Mouse (Mus musculus) kidney, embryonic 15.5 days (tissue): ENCODE measurements around the gene Olfr355. TPM values are rescaled to one million over a fixed set of nuclear protein-coding genes. Genes with fewer than 3 reads are reported as not detected.

Experiments used
- ATAC-seq: fragments of 200-750 bp; cut with Nextera tagmentation; replicated peaks from 2 replicates; pipeline ENCODE4 v1.8.0; 2017; ENCODE audit warnings: moderate TSS enrichment; ENCODE audit not compliant: low FRiP score
- H3K27ac ChIP-seq: fragments of 300-500 bp; sonication (generic); 2 replicates; pipeline ENCODE4 v1.5.1; 2015; ENCODE audit warnings: mild to moderate bottlenecking, inconsistent platforms
- H3K27me3 ChIP-seq: fragments of 300-500 bp; sonication (generic); 2 replicates; pipeline ENCODE4 v1.6.1; 2015; ENCODE audit warnings: inconsistent platforms
- H3K36me3 ChIP-seq: fragments of 300-500 bp; sonication (generic); 2 replicates; pipeline ENCODE4 v1.6.1; 2015; ENCODE audit warnings: inconsistent platforms
- H3K4me1 ChIP-seq: fragments of 300-500 bp; sonication (generic); 2 replicates; pipeline ENCODE4 v1.6.1; 2015; ENCODE audit warnings: inconsistent platforms
- H3K4me2 ChIP-seq: fragments of 300-500 bp; sonication (generic); 2 replicates; pipeline ENCODE4 v1.6.1; 2015; ENCODE audit warnings: moderate library complexity, mild to moderate bottlenecking, inconsistent platforms
- H3K4me3 ChIP-seq: fragments of 300-500 bp; sonication (generic); replicated peaks from 2 replicates; pipeline ENCODE4 v1.5.1; 2015; ENCODE audit warnings: mild to moderate bottlenecking, inconsistent platforms
- H3K9ac ChIP-seq: fragments of 300-500 bp; sonication (generic); 2 replicates; pipeline ENCODE4 v1.6.1; 2015; ENCODE audit warnings: mild to moderate bottlenecking, inconsistent platforms
- H3K9me3 ChIP-seq: fragments of 300-500 bp; sonication (generic); replicated peaks from 2 replicates; pipeline ENCODE4 v1.6.1; 2016; ENCODE audit warnings: inconsistent platforms
- WGBS: fragments of 180-500 bp; shearing (Covaris S2); methylation state at CpG from one replicate; pipeline ENCODE4 v1.1.7; 2015; ENCODE audit warnings: mixed read lengths; 5-methylcytosine and 5-hydroxymethylcytosine counted together
- polyA plus RNA-seq: library from polyadenylated mRNA; unstranded; fragments of >200 nt; fragmentation: Nextera tagmentation; extraction: Ambion mirVana; gene quantifications from 2 replicates; pipeline ENCODE4 v1.2.1, GENCODE M21; 2015

Olfr355 gene
- not detected in 2 replicates for polyA plus RNA-seq

DNA sequence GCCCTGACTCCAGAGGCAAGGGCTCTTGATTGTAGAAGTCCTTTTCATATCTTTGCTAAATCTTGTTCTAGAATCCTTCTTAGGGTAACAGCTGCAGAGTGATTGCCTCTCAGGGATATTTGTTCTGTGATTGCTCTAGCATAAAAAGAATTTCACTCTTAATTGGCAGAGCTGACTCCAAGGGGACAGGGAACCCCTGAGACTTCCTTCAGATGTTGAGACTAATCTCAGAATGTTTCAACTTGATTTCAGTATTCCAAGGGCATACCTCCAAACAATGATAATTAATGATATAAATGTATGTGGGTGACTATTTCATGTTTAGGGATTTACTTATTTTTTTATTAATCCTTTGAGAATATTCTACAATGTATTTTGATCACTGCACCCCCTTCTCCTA is at the start of gene Olfr355:
Gene Olfr355 (minus strand): TSS at position 101 of the 400 bp plus-strand sequence.
- H3K9ac ChIP-seq: no peak within 1 kb of the TSS
- no peaks in the 10 kb centered on the region for H3K36me3 ChIP-seq
- no peak within 1 kb of the TSS for H3K4me3 ChIP-seq
- no peaks in the 10 kb centered on the region for H3K9me3 ChIP-seq
- no peak within 1 kb of the TSS for H3K4me2 ChIP-seq
- H3K4me1 ChIP-seq: no peaks in the 10 kb centered on the region
- no peak within 1 kb of the TSS for H3K27ac ChIP-seq
- no peaks in the 10 kb centered on the region for H3K27me3 ChIP-seq
- ATAC-seq: no peak

DNA sequence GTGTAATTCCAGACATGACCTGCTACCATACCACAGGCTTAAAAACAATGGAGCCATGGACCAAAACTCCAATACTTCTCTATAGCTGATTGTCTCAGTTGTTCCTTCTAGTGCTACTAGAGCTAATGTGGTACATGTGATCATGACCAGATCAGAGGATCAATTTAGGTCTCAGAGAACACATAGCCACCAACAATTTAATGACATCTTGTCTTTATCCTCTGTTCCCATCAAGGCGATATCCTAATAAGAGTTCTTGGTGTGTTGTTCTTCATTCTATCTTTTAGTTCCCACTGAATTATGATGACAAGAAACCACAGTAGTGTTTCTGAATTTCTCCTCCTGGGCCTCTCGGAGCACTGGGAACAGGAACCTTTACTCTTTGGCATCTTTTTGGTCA is 8.1 kb upstream of the Olfr355 start, which contains the start of gene Olfr356:
Gene Olfr356 (plus strand): TSS at position 301 of the 400 bp plus-strand sequence.
- no peak for ATAC-seq
- no peak within 1 kb of the TSS for H3K27ac ChIP-seq
- H3K4me2 ChIP-seq: no peak within 1 kb of the TSS
- no peak within 1 kb of the TSS for H3K4me3 ChIP-seq
- H3K9ac ChIP-seq: no peak within 1 kb of the TSS
- H3K36me3 ChIP-seq: no peaks in the 10 kb centered on the region
- no peaks in the 10 kb centered on the region for H3K27me3 ChIP-seq
- H3K9me3 ChIP-seq: peaks cover 5% of the 10 kb centered on the region; the same call in 1 of the 2 replicates
- WGBS: 80% methylated on average over 2 of the region's 2 CpGs
- H3K4me1 ChIP-seq: no peaks in the 10 kb centered on the region

DNA sequence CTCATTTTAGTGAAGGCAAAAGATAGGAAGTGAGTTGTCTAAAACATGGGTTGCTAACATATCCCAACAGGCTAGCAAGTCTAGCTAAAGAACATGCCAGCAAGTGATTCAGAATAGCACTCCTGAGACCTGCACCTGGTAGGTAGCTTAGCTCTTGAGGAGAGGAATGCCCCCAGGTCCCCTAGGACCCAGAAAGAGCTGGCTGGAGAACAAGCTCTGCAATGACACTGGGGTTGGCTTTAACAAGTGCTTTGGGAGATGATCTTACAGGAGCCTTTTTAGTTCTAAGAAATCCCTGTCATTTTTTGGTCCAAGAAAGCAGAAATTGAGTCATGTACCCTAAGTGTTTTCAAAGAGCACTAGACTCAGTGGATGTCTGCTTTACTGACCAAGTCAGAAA is 23.3 kb downstream of the Olfr355 start, which contains the start of gene Olfr354:
Gene Olfr354 (plus strand): TSS at position 301 of the 400 bp plus-strand sequence.
- no peak for ATAC-seq
- Histone ChIP-seq H3K4me3 (no peak within 1 kb of the TSS), H3K4me2 (no peak within 1 kb of the TSS), H3K36me3 (no peaks in the 10 kb centered on the region), H3K27ac (no peak within 1 kb of the TSS), H3K27me3 (no peaks in the 10 kb centered on the region), H3K9ac (no peak within 1 kb of the TSS), H3K4me1 (no peaks in the 10 kb centered on the region), H3K9me3 (0 out of 2 replicates have a peak, but pooled peaks cover 6% of the 10 kb centered on the region)

DNA sequence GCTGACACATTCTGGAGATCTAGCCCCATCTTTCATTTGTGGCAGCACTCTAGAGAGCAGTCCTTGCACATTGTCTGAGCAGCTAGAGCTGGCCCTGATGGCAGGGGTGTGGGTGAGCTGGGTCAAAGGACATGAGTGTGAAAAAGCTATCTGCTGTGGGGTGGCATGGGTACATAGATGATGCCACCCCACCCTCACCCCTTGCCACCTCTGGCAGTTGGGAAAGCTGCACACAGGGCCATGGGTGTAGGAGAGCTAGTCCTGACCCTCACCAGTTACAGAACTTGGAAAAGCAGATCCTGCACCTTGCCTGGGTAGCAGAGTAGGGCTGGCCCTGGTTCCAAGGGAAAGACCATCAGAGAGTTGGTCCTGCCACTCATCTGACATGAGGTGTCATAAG is 31.6 kb downstream of the Olfr355 start:
- no peak for ATAC-seq
- Histone ChIP-seq H3K36me3 (no peaks in the 10 kb centered on the region), H3K9ac (no peak overlapping the region), H3K4me1 (no peaks in the 10 kb centered on the region), H3K4me2 (no peak overlapping the region), H3K9me3 (0 out of 2 replicates have a peak, but pooled peaks cover 9% of the 10 kb centered on the region), H3K27ac (no peak overlapping the region), H3K27me3 (no peaks in the 10 kb centered on the region), H3K4me3 (no peak overlapping the region)

DNA sequence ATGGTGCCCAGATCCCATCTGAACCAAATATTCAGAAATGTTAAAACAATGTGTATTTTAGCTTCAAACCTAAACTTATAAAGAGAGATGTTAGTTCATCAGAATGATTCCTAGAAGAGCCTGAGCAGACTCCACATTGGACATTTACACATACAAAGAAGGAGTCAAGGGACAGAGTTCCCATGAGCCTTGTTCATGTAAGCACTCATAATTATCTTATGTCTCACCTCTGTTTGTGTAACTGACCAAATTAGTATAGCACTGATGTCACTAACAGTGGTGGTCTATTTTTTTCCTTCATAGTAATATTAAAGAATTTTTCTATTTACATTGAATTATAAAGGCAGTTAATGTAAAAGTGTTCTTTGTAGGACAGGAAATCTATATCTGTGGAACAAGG is 35.9 kb downstream of the Olfr355 start, which contains the start of gene Olfr353:
Gene Olfr353 (minus strand): TSS at position 101 of the 400 bp plus-strand sequence.
- ATAC-seq: no peak
- Histone ChIP-seq H3K9ac (no peak within 1 kb of the TSS), H3K4me3 (no peak within 1 kb of the TSS)

More for the DNA sequence above, 35.9 kb downstream of the Olfr355 start, which contains the start of gene Olfr353:
- Histone ChIP-seq H3K4me1 (no peaks in the 10 kb centered on the region), H3K9me3 (0 out of 2 replicates have a peak, but pooled peaks cover 3% of the 10 kb centered on the region), H3K4me2 (no peak within 1 kb of the TSS), H3K27ac (no peak within 1 kb of the TSS), H3K27me3 (no peaks in the 10 kb centered on the region), H3K36me3 (no peaks in the 10 kb centered on the region)

Other genes with a start within 250 kb of the Olfr355 start
- gene Olfr346, start 243.1 kb downstream of the Olfr355 start, polyA plus RNA-seq: not detected in 2 replicates
- not detected in 2 replicates for gene Olfr347, start 197.0 kb downstream of the Olfr355 start, polyA plus RNA-seq
- gene Olfr348, start 144.6 kb downstream of the Olfr355 start, polyA plus RNA-seq: not detected in 2 replicates
- not detected in 2 replicates for gene Olfr50, start 138.4 kb downstream of the Olfr355 start, polyA plus RNA-seq
- gene Olfr3, start 111.9 kb downstream of the Olfr355 start, polyA plus RNA-seq: not detected in 2 replicates
- not detected in 2 replicates for gene Olfr350, start 82.6 kb downstream of the Olfr355 start, polyA plus RNA-seq
- not detected in 2 replicates for gene Olfr351, start 66.2 kb downstream of the Olfr355 start, polyA plus RNA-seq
- gene Olfr352, start 60.4 kb downstream of the Olfr355 start, polyA plus RNA-seq: not detected in 2 replicates
- not detected in 2 replicates for gene Olfr353, start 36.0 kb downstream of the Olfr355 start, polyA plus RNA-seq
- gene Olfr354, start 23.2 kb downstream of the Olfr355 start, polyA plus RNA-seq: not detected in 2 replicates
- gene Olfr356, start 8.2 kb upstream of the Olfr355 start, polyA plus RNA-seq: not detected in 2 replicates
- gene Olfr357, start 64.9 kb upstream of the Olfr355 start, polyA plus RNA-seq: not detected in 2 replicates
- not detected in 2 replicates for gene Olfr358, start 80.4 kb upstream of the Olfr355 start, polyA plus RNA-seq
- gene Olfr360, start 136.8 kb upstream of the Olfr355 start, polyA plus RNA-seq: not detected in 2 replicates
- not detected in 2 replicates for gene Olfr361, start 160.4 kb upstream of the Olfr355 start, polyA plus RNA-seq
- gene Olfr362, start 189.0 kb upstream of the Olfr355 start, polyA plus RNA-seq: not detected in 2 replicates
- gene Olfr364-ps1, start 210.4 kb upstream of the Olfr355 start, polyA plus RNA-seq: not detected in 2 replicates